Comparison of ENCODE assay signal across 39 mouse cellular contexts in genomic region chr19:26837626-26838025, GRCm38 (mm10). TPM values are rescaled to one million over a fixed set of nuclear protein-coding genes. Genes with fewer than 3 reads are reported as not detected.
"Had no signal": no experiment of that assay in that cellular context is flagged by ENCODE, and none has a peak within 500 bp of the region (broad histone marks: within the 10 kb centered on the region; RNA-seq: fewer than 3 reads in every experiment).

No protein-coding gene starts in this region.

- H3K27me3 ChIP-seq: embryonic facial prominence, embryonic 12.5 days; embryonic facial prominence, embryonic 13.5 days; embryonic facial prominence, embryonic 15.5 days; forebrain, embryonic 12.5 days; forebrain, embryonic 13.5 days had no signal

- DNase-seq: cerebellum, adult 2 months; cerebellum, adult 8-10 months; cerebellum, adult 9-10 months; cerebellum, adult 9-11 months; cerebellum, postnatal 10 days; cerebellum, postnatal 14 days; cerebellum, postnatal 25 days; cerebellum, postnatal 36 days; embryo, embryonic 11 days; forebrain, postnatal 0 days; gastrocnemius, adult 2 months; gastrocnemius, postnatal 10 days; gastrocnemius, postnatal 14 days; gastrocnemius, postnatal 25 days; gastrocnemius, postnatal 36 days; heart, adult 11 months; heart, adult 18-20 months; heart, adult 2 months had no signal

- H3K4me1 ChIP-seq: embryonic facial prominence, embryonic 10.5 days; embryonic facial prominence, embryonic 12.5 days; embryonic facial prominence, embryonic 13.5 days; embryonic facial prominence, embryonic 15.5 days; forebrain, embryonic 10.5 days; forebrain, embryonic 12.5 days; forebrain, embryonic 13.5 days had no signal

- H3K4me2 ChIP-seq: embryonic facial prominence, embryonic 12.5 days; embryonic facial prominence, embryonic 13.5 days; embryonic facial prominence, embryonic 15.5 days; forebrain, embryonic 12.5 days; forebrain, embryonic 13.5 days had no signal

- H3K9ac ChIP-seq: embryonic facial prominence, embryonic 12.5 days; embryonic facial prominence, embryonic 13.5 days; embryonic facial prominence, embryonic 15.5 days; forebrain, embryonic 12.5 days; forebrain, embryonic 13.5 days; forebrain, postnatal 0 days had no signal

- H3K4me3 ChIP-seq: embryonic facial prominence, embryonic 10.5 days; embryonic facial prominence, embryonic 12.5 days; embryonic facial prominence, embryonic 13.5 days; embryonic facial prominence, embryonic 15.5 days; erythroblast, embryonic 14.5 days; forebrain, embryonic 10.5 days; forebrain, embryonic 12.5 days; forebrain, embryonic 13.5 days; gastrocnemius, adult 2 months; heart, adult 2 months had no signal

- H3K27ac ChIP-seq: embryonic facial prominence, embryonic 10.5 days; embryonic facial prominence, embryonic 12.5 days; embryonic facial prominence, embryonic 13.5 days; embryonic facial prominence, embryonic 15.5 days; forebrain, embryonic 10.5 days; forebrain, embryonic 12.5 days; forebrain, embryonic 13.5 days; gastrocnemius, adult 2 months; heart, adult 2 months had no signal

- H3K9me3 ChIP-seq: embryonic facial prominence, embryonic 10.5 days; embryonic facial prominence, embryonic 12.5 days; embryonic facial prominence, embryonic 13.5 days; embryonic facial prominence, embryonic 15.5 days; forebrain, embryonic 12.5 days; forebrain, embryonic 13.5 days had no signal

- H3K36me3 ChIP-seq: embryonic facial prominence, embryonic 10.5 days; embryonic facial prominence, embryonic 12.5 days; embryonic facial prominence, embryonic 13.5 days; embryonic facial prominence, embryonic 15.5 days; forebrain, embryonic 10.5 days; forebrain, embryonic 12.5 days had no signal

- ATAC-seq: forebrain, embryonic 13.5 days; forebrain, embryonic 16.5 days; forebrain, postnatal 0 days had no signal

RNA-seq across cellular contexts. Expression of gene Gm815, which starts 48.1 kb away (rescaled TPM):
- total RNA-seq: common myeloid progenitor, adult 5-6 weeks; forebrain, postnatal 0 days; gastrocnemius, adult 18-20 months; gastrocnemius, adult 2 months; gastrocnemius, adult 8-10 months; gastrocnemius, postnatal 10 days; gastrocnemius, postnatal 14 days; gastrocnemius, postnatal 25 days; gastrocnemius, postnatal 36 days; gastrocnemius, postnatal 4 days; granulocyte monocyte progenitor cell, adult 5-6 weeks; heart, adult 18-20 months; heart, adult 2 months; heart, adult 8-10 months had no signal
- polyA plus RNA-seq: cerebellum, adult 2 months; cortical plate, adult 2 months; embryonic facial prominence, embryonic 10.5 days; embryonic facial prominence, embryonic 11.5 days; embryonic facial prominence, embryonic 12.5 days; embryonic facial prominence, embryonic 13.5 days; embryonic facial prominence, embryonic 14.5 days; embryonic facial prominence, embryonic 15.5 days; erythroblast, embryonic 14.5 days; forebrain, embryonic 10.5 days; forebrain, embryonic 11.5 days; forebrain, embryonic 12.5 days; forebrain, embryonic 13.5 days; forebrain, embryonic 16.5 days; forebrain, postnatal 0 days; frontal cortex, adult 2 months; gonadal fat pad, adult 2 months; heart, adult 2 months had no signal
